Mouse (Mus musculus) embryonic fibroblast, embryonic 13.5 days (primary cell): ENCODE results near the gene Fbxo39.

ENCODE experiments used
- CTCF ChIP-seq: IDR thresholded peaks from 2 replicates; pipeline ENCODE4 v1.5.1; 2011; ENCODE audit warnings: mild to moderate bottlenecking, control low read depth, low read length, moderate library complexity, borderline replicate concordance; ENCODE audit not compliant: insufficient read depth
- POLR2A ChIP-seq: IDR thresholded peaks from 2 replicates; pipeline ENCODE4 v1.6.1; 2011; ENCODE audit warnings: low read depth, mild to moderate bottlenecking, control low read depth, low read length, moderate library complexity

- TF ChIP-seq CTCF, result no peak
- no peak for TF ChIP-seq POLR2A
Measured at GRCm38 (mm10) chr11:72281852-72282400, 32.3 kb upstream of the Fbxo39 start.
